Mouse (Mus musculus): ENCODE results near the gene G6pc3. TPM values are rescaled to one million over a fixed set of nuclear protein-coding genes. Genes with fewer than 3 reads are reported as not detected.

G6pc3 gene
- polyA plus RNA-seq, 1 experiment = 33.0 TPM

DNA sequence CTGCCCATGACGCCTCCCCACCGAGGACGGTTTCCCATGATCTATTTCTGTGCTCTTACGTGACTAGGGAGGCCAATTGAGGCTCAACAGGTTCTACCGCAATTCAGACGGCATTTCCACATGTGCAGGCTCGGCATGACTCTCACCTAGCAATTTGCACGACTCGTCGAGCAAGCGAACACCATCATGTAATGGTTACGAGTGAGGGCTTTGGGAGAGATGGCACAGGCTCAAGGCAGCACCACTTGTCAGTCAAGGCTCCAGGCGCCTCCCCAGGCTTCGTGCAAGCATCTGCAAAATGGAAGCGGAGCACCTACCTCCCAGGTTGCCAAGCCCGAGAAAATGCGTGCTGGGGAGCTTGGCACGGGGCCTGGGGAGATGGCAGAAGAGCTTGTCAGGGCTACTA lies 22.5 kb downstream of the G6pc3 start:
- H3K27me3 ChIP-seq (ENCODE audit: control insufficient read depth, insufficient read depth, low read length, poor library complexity, severe bottlenecking) = no peaks in the 10 kb centered on the region
- no peaks in the 10 kb centered on the region for H3K36me3 ChIP-seq (ENCODE audit: control insufficient read depth, insufficient read depth, low read length, poor library complexity, severe bottlenecking)
- H3K9ac ChIP-seq (ENCODE audit: low read depth, poor library complexity, severe bottlenecking) = no peak overlapping the region
- no peak overlapping the region for H3K27ac ChIP-seq (ENCODE audit: insufficient read depth, low read length)
- H3K4me3 ChIP-seq (ENCODE audit: low read depth, low read length) = no peak overlapping the region
- H3K9me3 ChIP-seq (replicated peaks; ENCODE audit: control insufficient read depth, insufficient read depth, low read length, poor library complexity, severe bottlenecking) = no peaks in the 10 kb centered on the region
- peaks cover 11% of the 10 kb centered on the region for H3K4me1 ChIP-seq (ENCODE audit: control insufficient read depth, insufficient read depth, low read length)
- TF ChIP-seq CTCF (IDR thresholded peaks at IDR 0.05; ENCODE audit: low read depth, low read length) = no peak
- no peak for TF ChIP-seq POLR2A (IDR thresholded peaks at IDR 0.05; ENCODE audit: insufficient read depth, low read length)
- TF ChIP-seq EP300 (IDR thresholded peaks at IDR 0.05; ENCODE audit: insufficient read depth, low read depth, low read length) = no peak

DNA sequence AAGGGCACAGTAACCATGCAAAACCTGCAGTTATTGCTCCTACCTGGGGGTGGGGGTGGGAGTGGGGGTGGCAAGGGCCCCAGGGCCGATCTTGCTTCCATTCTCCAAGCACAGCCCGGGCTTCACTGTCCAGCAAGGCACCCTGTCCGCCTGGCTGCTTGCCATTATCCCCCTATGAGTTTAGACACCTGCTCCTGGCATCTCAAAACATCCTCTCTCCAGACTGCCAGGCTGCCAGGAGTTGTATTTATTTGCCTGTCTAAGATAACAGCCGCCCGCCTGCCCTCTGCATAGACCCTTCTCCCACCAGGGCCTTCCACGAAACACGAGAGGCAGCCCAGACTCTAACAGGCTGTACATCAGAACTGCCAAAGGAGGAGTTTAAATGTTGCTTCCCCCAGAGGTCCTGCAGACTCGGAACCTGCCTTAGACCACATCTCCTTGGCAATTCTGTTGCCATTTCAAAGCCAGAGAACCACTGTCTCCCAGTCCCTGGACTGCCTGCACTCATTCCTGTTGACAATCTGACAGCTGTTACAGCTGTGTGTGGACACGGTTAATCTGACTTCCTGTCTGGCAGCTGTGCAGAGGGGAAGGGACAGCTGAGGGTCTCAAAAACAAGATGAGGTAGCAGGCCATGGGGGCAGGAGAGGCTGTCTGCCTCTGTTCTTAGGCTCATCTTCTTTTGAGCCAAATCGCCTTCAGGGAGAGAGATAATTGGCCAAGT lies 25.2 kb downstream of the G6pc3 start:
- H3K9me3 ChIP-seq (replicated peaks; ENCODE audit: control insufficient read depth, insufficient read depth, low read length, poor library complexity, severe bottlenecking) = no peaks in the 10 kb centered on the region
- TF ChIP-seq POLR2A (IDR thresholded peaks at IDR 0.05; ENCODE audit: insufficient read depth, low read length) (no peak), CTCF (IDR thresholded peaks at IDR 0.05; ENCODE audit: low read depth, low read length) (no peak), EP300 (IDR thresholded peaks at IDR 0.05; ENCODE audit: insufficient read depth, low read depth, low read length) (no peak)
- no peak overlapping the region for H3K27ac ChIP-seq (ENCODE audit: insufficient read depth, low read length)
- H3K4me3 ChIP-seq (ENCODE audit: low read depth, low read length) = no peak overlapping the region
- no peaks in the 10 kb centered on the region for H3K36me3 ChIP-seq (ENCODE audit: control insufficient read depth, insufficient read depth, low read length, poor library complexity, severe bottlenecking)
- H3K4me1 ChIP-seq (ENCODE audit: control insufficient read depth, insufficient read depth, low read length) = peaks cover 13% of the 10 kb centered on the region
- H3K9ac ChIP-seq (ENCODE audit: low read depth, poor library complexity, severe bottlenecking) = no peak overlapping the region
- H3K27me3 ChIP-seq (ENCODE audit: control insufficient read depth, insufficient read depth, low read length, poor library complexity, severe bottlenecking) = no peaks in the 10 kb centered on the region

DNA sequence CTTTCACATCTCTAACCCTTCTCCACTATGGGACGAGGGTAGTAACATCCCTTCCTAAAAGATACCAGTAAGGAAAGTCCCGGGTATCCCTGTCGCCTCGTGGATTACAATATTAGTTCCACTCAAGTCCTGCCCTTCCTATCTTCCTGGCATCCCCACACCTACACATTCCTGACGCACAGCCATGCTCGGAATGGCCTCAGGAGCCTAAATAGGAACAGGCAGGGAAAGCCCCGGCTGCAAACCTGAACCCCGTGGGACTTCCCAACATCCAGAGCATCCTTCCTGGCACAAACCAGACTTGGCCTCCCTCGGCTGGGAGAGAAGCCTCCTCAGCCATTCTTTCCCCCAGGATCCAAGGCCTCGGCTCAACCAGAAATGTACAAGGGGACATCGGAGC lies 26.1 kb downstream of the G6pc3 start:
- H3K9ac ChIP-seq (ENCODE audit: low read depth, poor library complexity, severe bottlenecking) = no peak overlapping the region
- peaks cover 13% of the 10 kb centered on the region for H3K4me1 ChIP-seq (ENCODE audit: control insufficient read depth, insufficient read depth, low read length)
- no peaks in the 10 kb centered on the region for H3K9me3 ChIP-seq (replicated peaks; ENCODE audit: control insufficient read depth, insufficient read depth, low read length, poor library complexity, severe bottlenecking)
- no peak overlapping the region for H3K4me3 ChIP-seq (ENCODE audit: low read depth, low read length)
- H3K36me3 ChIP-seq (ENCODE audit: control insufficient read depth, insufficient read depth, low read length, poor library complexity, severe bottlenecking) = no peaks in the 10 kb centered on the region
- H3K27me3 ChIP-seq (ENCODE audit: control insufficient read depth, insufficient read depth, low read length, poor library complexity, severe bottlenecking) = no peaks in the 10 kb centered on the region
- TF ChIP-seq CTCF (IDR thresholded peaks at IDR 0.05; ENCODE audit: low read depth, low read length) = no peak
- no peak for TF ChIP-seq EP300 (IDR thresholded peaks at IDR 0.05; ENCODE audit: insufficient read depth, low read depth, low read length)
- no peak for TF ChIP-seq POLR2A (IDR thresholded peaks at IDR 0.05; ENCODE audit: insufficient read depth, low read length)
- H3K27ac ChIP-seq (ENCODE audit: insufficient read depth, low read length) = no peak overlapping the region

- Histone ChIP-seq H3K9ac (ENCODE audit: low read depth, poor library complexity, severe bottlenecking) (no peak overlapping the region), H3K27ac (ENCODE audit: insufficient read depth, low read length) (no peak overlapping the region), H3K4me3 (ENCODE audit: low read depth, low read length) (no peak overlapping the region), H3K9me3 (replicated peaks; ENCODE audit: control insufficient read depth, insufficient read depth, low read length, poor library complexity, severe bottlenecking) (no peaks in the 10 kb centered on the region), H3K36me3 (ENCODE audit: control insufficient read depth, insufficient read depth, low read length, poor library complexity, severe bottlenecking) (no peaks in the 10 kb centered on the region), H3K4me1 (ENCODE audit: control insufficient read depth, insufficient read depth, low read length) (peaks cover 13% of the 10 kb centered on the region), H3K27me3 (ENCODE audit: control insufficient read depth, insufficient read depth, low read length, poor library complexity, severe bottlenecking) (no peaks in the 10 kb centered on the region)
- TF ChIP-seq CTCF (IDR thresholded peaks at IDR 0.05; ENCODE audit: low read depth, low read length) (no peak), POLR2A (IDR thresholded peaks at IDR 0.05; ENCODE audit: insufficient read depth, low read length) (no peak), EP300 (IDR thresholded peaks at IDR 0.05; ENCODE audit: insufficient read depth, low read depth, low read length) (no peak)
Measured at GRCm38 (mm10) chr11:102216056-102216885, 26.9 kb downstream of the G6pc3 start.

DNA sequence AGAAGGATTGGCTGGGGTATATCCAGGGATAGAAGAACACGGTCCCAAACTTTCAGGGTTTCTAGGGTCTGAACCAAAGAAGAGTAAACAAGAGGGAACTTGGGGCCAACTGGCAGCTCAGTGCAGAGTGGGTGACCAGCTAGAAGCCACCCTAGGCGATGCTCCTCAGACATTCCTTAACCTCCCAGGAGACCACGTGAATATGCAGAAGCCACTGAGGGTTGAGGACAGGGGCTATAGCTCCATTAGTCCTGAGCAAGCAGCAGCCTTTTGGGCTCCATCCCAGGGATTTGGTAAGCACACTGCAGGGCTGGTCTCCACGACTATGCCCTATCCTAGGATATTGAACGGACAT lies 27.4 kb downstream of the G6pc3 start:
- Histone ChIP-seq H3K36me3 (ENCODE audit: control insufficient read depth, insufficient read depth, low read length, poor library complexity, severe bottlenecking) (no peaks in the 10 kb centered on the region), H3K9ac (ENCODE audit: low read depth, poor library complexity, severe bottlenecking) (no peak overlapping the region), H3K27ac (ENCODE audit: insufficient read depth, low read length) (no peak overlapping the region), H3K9me3 (replicated peaks; ENCODE audit: control insufficient read depth, insufficient read depth, low read length, poor library complexity, severe bottlenecking) (no peaks in the 10 kb centered on the region), H3K4me1 (ENCODE audit: control insufficient read depth, insufficient read depth, low read length) (peaks cover 13% of the 10 kb centered on the region), H3K4me3 (ENCODE audit: low read depth, low read length) (no peak overlapping the region), H3K27me3 (ENCODE audit: control insufficient read depth, insufficient read depth, low read length, poor library complexity, severe bottlenecking) (no peaks in the 10 kb centered on the region)
- TF ChIP-seq POLR2A (IDR thresholded peaks at IDR 0.05; ENCODE audit: insufficient read depth, low read length) (no peak), CTCF (IDR thresholded peaks at IDR 0.05; ENCODE audit: low read depth, low read length) (no peak), EP300 (IDR thresholded peaks at IDR 0.05; ENCODE audit: insufficient read depth, low read depth, low read length) (no peak)

DNA sequence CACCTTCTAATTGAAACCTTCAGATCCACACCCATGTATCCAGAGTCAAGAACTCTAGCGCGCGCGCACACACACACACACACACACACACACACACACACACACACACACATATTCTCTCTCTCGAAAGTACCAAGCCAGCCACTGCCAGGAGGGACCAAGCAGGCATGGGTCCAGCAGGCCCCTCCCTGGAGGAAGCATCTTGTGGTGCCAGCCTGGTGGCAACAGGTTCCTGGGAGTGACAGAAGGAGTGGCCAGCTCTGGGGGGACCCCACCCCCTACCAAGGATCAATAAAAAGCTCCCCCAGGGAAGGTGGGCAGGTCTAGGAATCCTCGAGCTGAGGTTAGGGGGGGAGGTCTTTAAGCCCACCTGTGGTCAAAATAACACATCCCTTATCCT lies 28.0 kb downstream of the G6pc3 start:
- Histone ChIP-seq H3K9me3 (replicated peaks; ENCODE audit: control insufficient read depth, insufficient read depth, low read length, poor library complexity, severe bottlenecking) (no peaks in the 10 kb centered on the region), H3K9ac (ENCODE audit: low read depth, poor library complexity, severe bottlenecking) (no peak overlapping the region), H3K36me3 (ENCODE audit: control insufficient read depth, insufficient read depth, low read length, poor library complexity, severe bottlenecking) (no peaks in the 10 kb centered on the region), H3K4me3 (ENCODE audit: low read depth, low read length) (no peak overlapping the region), H3K4me1 (ENCODE audit: control insufficient read depth, insufficient read depth, low read length) (peaks cover 13% of the 10 kb centered on the region), H3K27ac (ENCODE audit: insufficient read depth, low read length) (no peak overlapping the region), H3K27me3 (ENCODE audit: control insufficient read depth, insufficient read depth, low read length, poor library complexity, severe bottlenecking) (no peaks in the 10 kb centered on the region)
- TF ChIP-seq EP300 (IDR thresholded peaks at IDR 0.05; ENCODE audit: insufficient read depth, low read depth, low read length) (no peak), POLR2A (IDR thresholded peaks at IDR 0.05; ENCODE audit: insufficient read depth, low read length) (no peak), CTCF (IDR thresholded peaks at IDR 0.05; ENCODE audit: low read depth, low read length) (no peak)

All from ES-Bruce4 (cell line).